Mouse (Mus musculus): ENCODE data around the gene Rps25. TPM values are rescaled to one million over a fixed set of nuclear protein-coding genes. Genes with fewer than 3 reads are reported as not detected.

Rps25 gene
- total RNA-seq, 2 experiments from 2014 or later: 717 to 799 TPM

- peak; percentile 60 to 90 for DNase-seq (ENCODE audit: low spot score in 2 of 2)
Observed at GRCm38 (mm10) chr9:44454132-44454890, 47.4 kb downstream of the Rps25 start.

DNA sequence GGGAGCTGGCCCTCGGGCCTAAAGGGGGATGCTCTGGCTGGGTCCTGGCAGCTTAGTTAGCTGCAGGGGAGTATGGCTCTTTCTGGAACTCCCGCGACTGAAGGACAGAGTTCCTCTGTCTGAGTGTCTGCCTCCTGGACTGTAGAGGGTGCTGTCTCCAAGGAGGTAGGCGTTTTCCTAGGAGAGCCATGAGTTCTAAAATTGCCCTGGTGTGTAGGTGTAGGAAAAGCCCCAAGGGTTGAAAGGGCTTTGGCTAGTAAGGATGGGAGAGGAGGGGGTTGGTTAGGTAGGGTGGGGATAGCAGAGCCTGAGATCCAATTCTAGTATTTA, 47.9 kb downstream of the Rps25 start, which contains the start of gene Upk2:
TSS of gene Upk2 (minus strand) at position 86 of the 330 bp plus-strand sequence.
- no peak for DNase-seq (ENCODE audit: low spot score in 2 of 2)

DNA sequence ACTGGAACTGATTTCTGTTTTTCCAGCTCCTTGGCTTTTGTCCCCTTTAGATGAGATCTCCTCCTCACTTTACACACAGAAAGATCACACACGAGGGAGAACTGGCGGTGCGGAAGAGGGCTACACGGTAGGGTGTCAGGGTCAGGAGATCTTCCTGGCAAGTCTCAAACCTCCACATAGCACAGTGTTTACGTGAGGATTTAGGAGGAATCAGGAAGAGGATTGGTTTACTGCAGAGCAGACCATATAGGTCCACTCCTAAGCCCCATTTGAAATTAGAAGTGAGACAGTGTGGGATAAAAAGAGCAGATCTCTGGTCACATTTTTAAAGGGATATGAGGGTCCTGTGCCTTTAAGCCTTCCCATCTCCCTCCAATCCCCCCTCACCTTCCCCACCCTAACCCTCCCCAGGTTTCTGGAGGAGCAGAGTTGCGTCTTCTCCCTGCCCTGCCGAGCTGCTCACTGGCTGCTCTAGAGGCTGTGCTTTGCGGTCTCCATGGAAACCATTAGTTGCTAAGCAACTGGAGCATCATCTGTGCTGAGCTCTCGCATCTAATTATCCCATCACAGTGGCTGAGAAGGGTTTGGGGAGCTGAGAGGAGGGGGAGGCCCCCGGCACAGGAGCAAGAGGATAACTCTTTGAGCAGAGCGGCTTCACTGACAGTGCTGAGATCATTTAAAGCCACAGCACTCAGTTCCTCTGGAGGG, 50.2 kb downstream of the Rps25 start:
- DNase-seq (ENCODE audit: low spot score in 2 of 2): peak; percentile 88 to 96

Small RNA genes lying within 50 kb of the gene (microRNA-seq; reads per million reads assigned to microRNA genes)
- 0.25 to 0.78 reads per million in 2 experiments for gene Mir7085

Other genes with a start within 250 kb of the Rps25 start
- gene Cbl, start 173.1 kb upstream of the Rps25 start, total RNA-seq (2021): 10 to 100 TPM; 59.8 to 66.3 TPM
- gene Ccdc153, start 166.5 kb upstream of the Rps25 start, total RNA-seq (2021): 1 to 10 TPM; 4.7 to 6.1 TPM
- 1 to 10 TPM in 1 of 2 experiments, under 1 TPM in 1; 0.86 to 1.5 TPM for gene Pdzd3, start 155.7 kb upstream of the Rps25 start, total RNA-seq (2021)
- gene Nlrx1, start 138.5 kb upstream of the Rps25 start, total RNA-seq (2021): 10 to 100 TPM; 10.0 to 11.8 TPM
- gene Abcg4, start 118.5 kb upstream of the Rps25 start, total RNA-seq (2021): 10 to 100 TPM; 65.5 to 74.6 TPM
- gene Hinfp, start 101.5 kb upstream of the Rps25 start, total RNA-seq (2021): 10 to 100 TPM; 30.0 to 30.6 TPM
- 100 to 1,000 TPM; 197 to 228 TPM for gene C2cd2l, start 86.9 kb upstream of the Rps25 start, total RNA-seq (2021)
- gene Dpagt1, start 81.1 kb upstream of the Rps25 start, total RNA-seq (2021): 10 to 100 TPM; 14.7 to 15.7 TPM
- 10 to 100 TPM; 46.1 to 47.7 TPM for gene H2afx, start 72.4 kb upstream of the Rps25 start, total RNA-seq (2021)
- gene Hmbs, start 62.9 kb upstream of the Rps25 start, total RNA-seq (2021): 10 to 100 TPM; 18.9 to 21.2 TPM
- 10 to 100 TPM; 54.9 to 56.6 TPM for gene Vps11, start 45.5 kb upstream of the Rps25 start, total RNA-seq (2021)
- gene Hyou1, start 27.6 kb upstream of the Rps25 start, total RNA-seq (2021): 100 to 1,000 TPM; 130 to 141 TPM
- 10 to 100 TPM; 27.4 to 28.9 TPM for gene Slc37a4, start 10.3 kb upstream of the Rps25 start, total RNA-seq (2021)
- 10 to 100 TPM; 70.1 to 72.2 TPM for gene Trappc4, start 461 bp downstream of the Rps25 start, total RNA-seq (2021)
- gene Ccdc84, start 11.4 kb downstream of the Rps25 start, total RNA-seq (2021): 10 to 100 TPM; 19.0 to 21.1 TPM
- not detected for gene Foxr1, start 34.0 kb downstream of the Rps25 start, total RNA-seq (2021)
- gene Upk2, start 47.8 kb downstream of the Rps25 start, total RNA-seq (2021): not detected
- 10 to 100 TPM; 64.0 to 72.3 TPM for gene Bcl9l, start 75.7 kb downstream of the Rps25 start, total RNA-seq (2021)
- gene Cxcr5, start 154.7 kb downstream of the Rps25 start, total RNA-seq (2021): not detected
- 100 to 1,000 TPM; 145 to 146 TPM for gene Ddx6, start 197.8 kb downstream of the Rps25 start, total RNA-seq (2021)

Measured in layer of hippocampus, adult 18-20 months (tissue).